Mouse (Mus musculus) heart, postnatal 0 days (tissue): ENCODE measurements around the gene Gtpbp3. TPM values are rescaled to one million over a fixed set of nuclear protein-coding genes. Genes with fewer than 3 reads are reported as not detected.

Source experiments
- ATAC-seq: fragments of 200-750 bp; cut with Nextera tagmentation; 2 replicates; pipeline ENCODE4 v1.8.0; 2017; ENCODE audit warnings: low read depth, moderate number of reproducible peaks, moderate library complexity; ENCODE audit not compliant: insufficient read depth
- DNase-seq: peaks from one replicate; pipeline ENCODE4 v3.0.0-alpha.2; 2016; ENCODE audit warnings: low spot score
- H3K27ac ChIP-seq: fragments of 300-500 bp; sonication (generic); 2 replicates; pipeline ENCODE4 v1.5.1; 2014; ENCODE audit warnings: low read depth, mild to moderate bottlenecking
- H3K27me3 ChIP-seq: fragments of 300-500 bp; sonication (generic); 2 replicates; pipeline ENCODE4 v1.6.1; 2014; ENCODE audit warnings: low read length, mixed read lengths; ENCODE audit not compliant: control insufficient read depth, insufficient read depth
- H3K36me3 ChIP-seq: fragments of 300-500 bp; sonication (generic); replicated peaks from 2 replicates; pipeline ENCODE4 v1.6.1; 2014; ENCODE audit warnings: low read length, mixed read lengths; ENCODE audit not compliant: control insufficient read depth, insufficient read depth
- H3K4me1 ChIP-seq: fragments of 300-500 bp; sonication (generic); 2 replicates; pipeline ENCODE4 v1.6.1; 2014; ENCODE audit warnings: antibody characterized with exemption; ENCODE audit not compliant: control insufficient read depth, insufficient read depth
- H3K4me2 ChIP-seq: fragments of 300-500 bp; sonication (generic); 2 replicates; pipeline ENCODE4 v1.6.1; 2014; ENCODE audit warnings: low read depth, mild to moderate bottlenecking, low read length, moderate library complexity
- H3K4me3 ChIP-seq: fragments of 300-500 bp; sonication (generic); 2 replicates; pipeline ENCODE4 v1.5.1; 2014; ENCODE audit warnings: low read depth, low read length
- H3K9ac ChIP-seq: fragments of 300-500 bp; sonication (generic); replicated peaks from 2 replicates; pipeline ENCODE4 v1.6.1; 2014; ENCODE audit warnings: low read depth, low read length, mixed read lengths
- H3K9me3 ChIP-seq: fragments of 300-500 bp; sonication (generic); replicated peaks from 2 replicates; pipeline ENCODE4 v1.6.1; 2016; ENCODE audit warnings: low read length; ENCODE audit not compliant: control insufficient read depth
- CTCF ChIP-seq: IDR thresholded peaks from 2 replicates; pipeline ENCODE4 v1.5.1; 2016; ENCODE audit warnings: antibody characterized with exemption, control low read depth, low read depth
- EP300 ChIP-seq: IDR thresholded peaks from 2 replicates; pipeline ENCODE4 v1.6.1; 2016; ENCODE audit warnings: antibody characterized with exemption, low read depth
- WGBS: fragments of 180-500 bp; shearing (Covaris S2); extraction: QIAGEN DNeasy Blood & Tissue Kit; methylation state at CpG from one replicate; pipeline ENCODE4 v1.1.7; 2014; 5-methylcytosine and 5-hydroxymethylcytosine counted together
- polyA plus RNA-seq: library from polyadenylated mRNA; unstranded; fragments of >200 nt; fragmentation: Nextera tagmentation; extraction: Ambion mirVana; gene quantifications from 2 replicates; pipeline ENCODE4 v1.2.1, GENCODE M21; 2015
- total RNA-seq: library from RNA; depleted of rRNA; stranded (reverse); fragments of >200 nt; gene quantifications from 2 replicates; pipeline ENCODE4 v1.2.3, GENCODE M21; 2014; ENCODE audit warnings: low replicate concordance

Gene Gtpbp3
- total and polyA plus RNA-seq, 2 experiments from 2014 or later = 11.3 to 36.7 TPM

DNA sequence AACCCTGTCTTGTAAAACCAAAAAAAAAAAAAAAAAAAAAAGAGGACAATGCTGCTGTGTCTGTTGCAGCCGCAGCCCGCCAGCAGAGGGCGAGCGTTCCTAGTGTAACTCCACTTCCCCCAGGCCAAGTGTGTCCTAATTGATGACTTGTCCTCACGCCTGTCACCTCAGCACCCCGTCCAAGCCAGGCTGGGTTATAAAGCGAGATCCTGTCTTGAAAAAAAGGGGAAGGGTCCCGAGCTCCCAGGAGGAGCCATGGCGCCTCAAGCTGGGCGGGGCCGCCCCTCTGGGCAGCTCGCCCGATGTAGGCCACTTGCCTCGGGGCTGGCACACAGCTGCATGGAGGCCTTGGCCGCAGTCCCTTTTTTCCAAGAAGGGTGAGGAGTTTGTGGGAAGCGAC is 7.1 kb downstream of the Gtpbp3 start:
- H3K4me1 ChIP-seq = peaks cover 44% of the 10 kb centered on the region
- no peak overlapping the region for H3K9ac ChIP-seq
- H3K27me3 ChIP-seq = no peaks in the 10 kb centered on the region
- TF ChIP-seq CTCF = peak; percentile 78
- TF ChIP-seq EP300 = no peak
- H3K4me2 ChIP-seq = peak overlapping the region; percentile 50
- ATAC-seq (peak; percentile 73), DNase-seq (peak; percentile 79)
- H3K36me3 ChIP-seq = peaks cover 23% of the 10 kb centered on the region
- peak overlapping the region; percentile 54 for H3K27ac ChIP-seq
- peak overlapping the region; percentile 24; the same call in 1 of the 2 replicates for H3K4me3 ChIP-seq
- WGBS = 8% methylated on average over 15 of the region's 16 CpGs
- H3K9me3 ChIP-seq = no peaks in the 10 kb centered on the region

DNA sequence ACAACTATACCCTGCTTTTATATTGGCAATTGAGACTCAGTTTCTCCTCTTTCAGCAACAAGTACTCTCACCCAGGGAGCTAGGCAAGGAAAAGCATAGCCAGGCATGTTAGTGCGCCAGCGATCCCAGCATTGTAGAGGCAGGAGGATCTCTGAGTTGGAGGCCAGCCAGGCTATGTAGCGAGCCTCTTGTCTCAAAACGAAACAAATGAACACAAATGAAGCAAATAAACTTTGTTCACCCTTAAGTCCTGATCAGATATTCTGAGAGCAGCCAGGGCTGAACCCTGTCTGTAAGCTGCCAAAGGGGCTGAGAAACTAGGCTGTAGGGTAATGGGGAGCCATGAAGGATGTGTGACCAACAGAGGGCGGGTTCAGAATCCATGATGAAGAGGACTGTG is 7.9 kb downstream of the Gtpbp3 start:
- H3K9ac ChIP-seq = no peak overlapping the region
- DNase-seq = no peak
- H3K9me3 ChIP-seq = no peaks in the 10 kb centered on the region
- H3K27ac ChIP-seq = peak overlapping the region; percentile 54
- H3K4me3 ChIP-seq = no peak overlapping the region
- peaks cover 44% of the 10 kb centered on the region for H3K4me1 ChIP-seq
- no peak for ATAC-seq
- 65% methylated on average over 5 of the region's 5 CpGs for WGBS
- H3K36me3 ChIP-seq = peaks cover 20% of the 10 kb centered on the region
- no peak overlapping the region for H3K4me2 ChIP-seq
- TF ChIP-seq EP300 = no peak
- TF ChIP-seq CTCF = no peak
- H3K27me3 ChIP-seq = no peaks in the 10 kb centered on the region

DNA sequence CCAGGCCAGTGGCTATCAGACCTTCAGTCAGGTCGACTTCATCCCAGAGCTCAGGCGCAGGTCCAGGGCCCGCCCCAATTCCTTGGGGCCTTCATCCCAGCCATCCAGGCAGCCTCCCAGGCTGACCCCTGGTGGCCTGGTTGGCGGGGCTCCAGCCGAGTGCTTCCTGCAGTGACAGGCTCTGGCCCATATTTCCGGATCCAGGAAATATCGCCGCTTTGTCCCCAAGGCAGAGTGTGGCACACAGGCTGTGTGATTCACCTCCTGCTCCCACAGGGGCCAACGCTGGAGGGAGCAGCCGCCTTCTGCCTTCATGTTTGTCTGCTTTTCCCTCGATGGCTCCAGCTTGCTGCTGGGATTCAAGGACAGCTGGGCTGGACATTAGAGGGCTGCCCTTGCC is 8.6 kb downstream of the Gtpbp3 start:
- peak; percentile 62 for ATAC-seq
- no peak overlapping the region for H3K4me2 ChIP-seq
- peaks cover 44% of the 10 kb centered on the region for H3K4me1 ChIP-seq
- H3K4me3 ChIP-seq = no peak overlapping the region
- 22% methylated on average over 11 of the region's 11 CpGs for WGBS
- H3K27me3 ChIP-seq = no peaks in the 10 kb centered on the region
- TF ChIP-seq EP300 = 0 out of 2 replicates have a peak, but pooled peaks have one; percentile 76
- peak; percentile 31 for TF ChIP-seq CTCF
- DNase-seq = peak; percentile 80
- peaks cover 13% of the 10 kb centered on the region for H3K36me3 ChIP-seq
- H3K9ac ChIP-seq = no peak overlapping the region
- peak overlapping the region; percentile 54 for H3K27ac ChIP-seq
- H3K9me3 ChIP-seq = no peaks in the 10 kb centered on the region

DNA sequence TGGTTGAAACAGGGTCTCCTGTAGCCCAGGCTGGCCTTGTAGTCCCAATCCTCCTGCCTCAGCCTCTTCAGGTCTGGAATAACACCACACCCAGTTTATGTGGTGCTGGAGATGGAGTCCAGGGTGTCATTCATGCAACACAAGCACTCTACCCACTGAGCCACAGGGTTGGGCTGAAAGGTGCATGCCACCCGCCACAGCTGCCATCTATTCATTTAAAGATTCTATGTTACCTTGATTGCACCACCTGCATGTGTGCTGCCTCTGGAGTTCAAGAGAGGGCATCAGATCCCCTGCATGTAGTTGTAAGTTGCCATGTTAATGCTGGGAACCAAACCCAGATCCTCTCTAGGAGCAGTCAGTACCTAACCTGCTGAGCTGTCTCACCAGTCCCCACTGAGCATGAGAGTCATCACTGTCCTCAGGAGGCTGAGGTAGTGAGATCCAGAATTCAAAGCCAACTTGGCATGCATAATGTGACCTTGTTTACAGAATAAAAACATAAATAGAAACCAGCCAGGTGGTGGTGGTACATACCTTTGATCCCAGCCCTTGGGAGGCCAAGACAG is 9.3 kb downstream of the Gtpbp3 start:
- Histone ChIP-seq H3K9ac (no peak overlapping the region), H3K4me3 (no peak overlapping the region), H3K9me3 (no peaks in the 10 kb centered on the region), H3K36me3 (peaks cover 7% of the 10 kb centered on the region), H3K27me3 (no peaks in the 10 kb centered on the region), H3K27ac (0 out of 2 replicates have a peak overlapping the region, but pooled peaks have one; percentile 54), H3K4me1 (peaks cover 44% of the 10 kb centered on the region), H3K4me2 (no peak overlapping the region)
- no peak for DNase-seq
- ATAC-seq = no peak
- WGBS = 96% methylated on average over 1 of the region's 1 CpGs
- TF ChIP-seq CTCF (no peak), EP300 (no peak)

DNA sequence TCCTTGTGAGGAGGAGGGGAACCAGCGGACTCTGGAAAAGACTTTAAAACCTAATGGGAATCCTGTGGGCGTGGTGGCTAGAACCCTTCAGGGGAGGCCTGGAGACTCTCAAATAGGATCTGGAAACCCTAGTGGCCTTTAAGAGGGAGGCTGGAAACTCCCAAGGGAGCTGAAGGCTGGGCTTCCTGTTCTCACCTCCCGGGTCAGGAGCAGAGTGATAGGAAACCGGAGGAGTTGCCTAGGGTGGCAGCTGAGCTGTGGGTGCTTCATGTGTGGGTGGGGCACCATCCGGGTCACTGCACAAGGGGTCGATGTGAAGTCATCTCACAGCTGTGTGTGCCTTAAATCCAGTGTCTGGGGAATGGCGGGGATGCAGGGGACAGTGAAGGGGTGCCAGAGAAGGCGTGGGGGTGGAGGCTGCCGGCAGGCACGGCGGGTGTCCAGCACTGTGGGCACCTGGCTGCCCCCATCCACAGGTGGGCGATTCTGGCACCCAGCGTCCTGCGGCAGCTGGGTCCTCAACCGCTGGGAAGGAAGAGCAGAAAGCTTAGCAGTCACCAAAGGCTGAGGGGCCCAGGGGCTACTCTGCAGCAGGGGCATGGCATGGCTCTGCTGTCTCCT is 10.1 kb downstream of the Gtpbp3 start:
- H3K4me2 ChIP-seq = peak overlapping the region; percentile 9; the same call in 1 of the 2 replicates
- no peak overlapping the region for H3K4me3 ChIP-seq
- no peaks in the 10 kb centered on the region for H3K9me3 ChIP-seq
- no peak overlapping the region for H3K9ac ChIP-seq
- WGBS = 15% methylated on average over 15 of the region's 15 CpGs
- DNase-seq (peak; percentile 35), ATAC-seq (0 out of 2 replicates have a peak, but pooled peaks have one; percentile 8)
- peak overlapping the region; percentile 49 for H3K27ac ChIP-seq
- no peak for TF ChIP-seq CTCF
- TF ChIP-seq EP300 = 0 out of 2 replicates have a peak, but pooled peaks have one; percentile 21
- H3K36me3 ChIP-seq = no peaks in the 10 kb centered on the region; the same call in 1 of the 2 replicates
- H3K4me1 ChIP-seq = peaks cover 44% of the 10 kb centered on the region
- H3K27me3 ChIP-seq = no peaks in the 10 kb centered on the region
